12 mouse cellular contexts compared by ENCODE assay signal in genomic region chr9:110148598-110148997, GRCm38 (mm10).
"Had no signal": no experiment of that assay in that cellular context is flagged by ENCODE, and none has a peak within 500 bp of the region (broad histone marks: within the 10 kb centered on the region; RNA-seq: fewer than 3 reads in every experiment).

No protein-coding gene starts in this region.

- DNase-seq: kidney, adult 18-20 months; kidney, postnatal 10 days; kidney, postnatal 4 days; left cerebral cortex, postnatal 4 days; lung, adult 18-20 months; right cerebral cortex, postnatal 14 days; thymus, postnatal 4 days had no signal

- H3K27me3 ChIP-seq: limb, embryonic 13.5 days; midbrain, embryonic 12.5 days had no signal

- H3K27ac ChIP-seq: layer of hippocampus, adult 2 months; limb, embryonic 13.5 days; midbrain, embryonic 12.5 days had no signal

- H3K4me2 ChIP-seq: limb, embryonic 13.5 days; midbrain, embryonic 12.5 days had no signal

- H3K9me3 ChIP-seq: limb, embryonic 13.5 days; midbrain, embryonic 12.5 days had no signal

- H3K9ac ChIP-seq: limb, embryonic 13.5 days; midbrain, embryonic 12.5 days had no signal

- ATAC-seq: inflammation-experienced regulatory T-cells, adult 6 months; midbrain, embryonic 16.5 days had no signal

- H3K4me3 ChIP-seq: layer of hippocampus, adult 2 months; limb, embryonic 13.5 days; midbrain, embryonic 12.5 days had no signal

- H3K4me1 ChIP-seq: limb, embryonic 13.5 days; midbrain, embryonic 12.5 days had no signal
